Mouse (Mus musculus) liver, postnatal 0 days (tissue): ENCODE measurements around the gene Dnase1l3. TPM values are rescaled to one million over a fixed set of nuclear protein-coding genes. Genes with fewer than 3 reads are reported as not detected.

ENCODE experiments used
- ATAC-seq: fragments of 200-750 bp; cut with Nextera tagmentation; 2 replicates; pipeline ENCODE4 v1.8.0; 2017; ENCODE audit warnings: mild to moderate bottlenecking, moderate library complexity
- DNase-seq: peaks from one replicate; pipeline ENCODE4 v3.0.0-alpha.2; 2016
- H3K27ac ChIP-seq: fragments of 300-500 bp; sonication (generic); 2 replicates; pipeline ENCODE4 v1.5.1; 2014; ENCODE audit warnings: antibody characterized with exemption, moderate library complexity, mild to moderate bottlenecking, low read depth
- H3K27me3 ChIP-seq: fragments of 300-500 bp; sonication (generic); 2 replicates; pipeline ENCODE4 v1.6.1; 2014; ENCODE audit warnings: low read length, control low read depth, mixed read lengths; ENCODE audit not compliant: insufficient read depth
- H3K36me3 ChIP-seq: fragments of 300-500 bp; sonication (generic); replicated peaks from 2 replicates; pipeline ENCODE4 v1.6.1; 2014; ENCODE audit warnings: mild to moderate bottlenecking, control low read depth, low read length, moderate library complexity, mixed read lengths; ENCODE audit not compliant: insufficient read depth
- H3K4me1 ChIP-seq: fragments of 300-500 bp; sonication (generic); 2 replicates; pipeline ENCODE4 v1.6.1; 2014; ENCODE audit warnings: antibody characterized with exemption, mild to moderate bottlenecking, control low read depth; ENCODE audit not compliant: insufficient read depth
- H3K4me2 ChIP-seq: fragments of 300-500 bp; sonication (generic); 2 replicates; pipeline ENCODE4 v1.6.1; 2014; ENCODE audit warnings: low read depth, mild to moderate bottlenecking, low read length, moderate library complexity, mixed read lengths
- H3K4me3 ChIP-seq: fragments of 300-500 bp; sonication (generic); 2 replicates; pipeline ENCODE4 v1.5.1; 2014; ENCODE audit warnings: low read depth, low read length
- H3K9ac ChIP-seq: fragments of 300-500 bp; sonication (generic); replicated peaks from 2 replicates; pipeline ENCODE4 v1.6.1; 2014; ENCODE audit warnings: mild to moderate bottlenecking, moderate library complexity
- H3K9me3 ChIP-seq: fragments of 300-500 bp; sonication (generic); 2 replicates; pipeline ENCODE4 v1.6.1; 2016; ENCODE audit warnings: mild to moderate bottlenecking, control low read depth, low read length, mixed read lengths
- CTCF ChIP-seq: sonication (generic); IDR thresholded peaks from 2 replicates; pipeline ENCODE4 v1.5.1; 2016; ENCODE audit warnings: antibody characterized with exemption, low read depth
- EP300 ChIP-seq: IDR thresholded peaks from 2 replicates; pipeline ENCODE4 v1.6.1; 2016; ENCODE audit warnings: antibody characterized with exemption, low read depth, mild to moderate bottlenecking
- WGBS: fragments of 180-500 bp; shearing (Covaris S2); extraction: QIAGEN DNeasy Blood & Tissue Kit; methylation state at CpG from one replicate; pipeline ENCODE4 v1.1.7; 2014; ENCODE audit not compliant: insufficient replicate concordance; 5-methylcytosine and 5-hydroxymethylcytosine counted together
- polyA plus RNA-seq: library from polyadenylated mRNA; unstranded; fragments of >200 nt; fragmentation: Nextera tagmentation; extraction: Ambion mirVana; gene quantifications from 2 replicates; pipeline ENCODE4 v1.2.1, GENCODE M21; 2015

The Dnase1l3 gene
- polyA plus RNA-seq, 1 experiment from 2014 or later: 13.2 TPM

- H3K9ac ChIP-seq: no peak overlapping the region
- no peak overlapping the region for H3K4me3 ChIP-seq
- no peaks in the 10 kb centered on the region for H3K36me3 ChIP-seq
- DNase-seq (no peak), ATAC-seq (no peak)
- no peak overlapping the region for H3K4me2 ChIP-seq
- no peak for TF ChIP-seq EP300
- TF ChIP-seq CTCF: no peak
- WGBS: 66% methylated on average over 1 of the region's 1 CpGs
- no peak overlapping the region for H3K27ac ChIP-seq
- no peaks in the 10 kb centered on the region for H3K27me3 ChIP-seq
- no peaks in the 10 kb centered on the region for H3K4me1 ChIP-seq
- H3K9me3 ChIP-seq: no peaks in the 10 kb centered on the region
Observed at GRCm38 (mm10) chr14:8029752-8030151, 35.4 kb upstream of the Dnase1l3 start.

GRCm38 (mm10) chr14:8028086-8028485 is 33.7 kb upstream of the Dnase1l3 start:
- no peaks in the 10 kb centered on the region for H3K4me1 ChIP-seq
- H3K27ac ChIP-seq: no peak overlapping the region
- H3K9ac ChIP-seq: no peak overlapping the region
- no peak for TF ChIP-seq EP300
- TF ChIP-seq CTCF: no peak
- ATAC-seq (no peak), DNase-seq (no peak)
- H3K4me2 ChIP-seq: no peak overlapping the region
- WGBS: 83% methylated on average over 5 of the region's 5 CpGs
- no peaks in the 10 kb centered on the region for H3K36me3 ChIP-seq
- H3K4me3 ChIP-seq: no peak overlapping the region
- no peaks in the 10 kb centered on the region for H3K9me3 ChIP-seq
- H3K27me3 ChIP-seq: no peaks in the 10 kb centered on the region

GRCm38 (mm10) chr14:8026769-8027531 is 32.6 kb upstream of the Dnase1l3 start:
- 0 out of 2 replicates have a peak, but pooled peaks have one; percentile 15 for ATAC-seq
- no peaks in the 10 kb centered on the region for H3K4me1 ChIP-seq
- no peak overlapping the region for H3K9ac ChIP-seq
- no peaks in the 10 kb centered on the region for H3K27me3 ChIP-seq
- no peak overlapping the region for H3K27ac ChIP-seq
- H3K36me3 ChIP-seq: no peaks in the 10 kb centered on the region
- TF ChIP-seq CTCF (no peak), EP300 (peak; percentile 75)
- 67% methylated on average over 10 of the region's 10 CpGs for WGBS
- no peak overlapping the region for H3K4me3 ChIP-seq
- DNase-seq: no peak
- no peak overlapping the region for H3K4me2 ChIP-seq
- H3K9me3 ChIP-seq: no peaks in the 10 kb centered on the region

- no peaks in the 10 kb centered on the region for H3K4me1 ChIP-seq
- no peak overlapping the region for H3K27ac ChIP-seq
- no peak for TF ChIP-seq CTCF
- no peak for TF ChIP-seq EP300
- no peaks in the 10 kb centered on the region for H3K9me3 ChIP-seq
- no peak for DNase-seq
- no peak overlapping the region for H3K9ac ChIP-seq
- no peak overlapping the region for H3K4me3 ChIP-seq
- no peaks in the 10 kb centered on the region for H3K36me3 ChIP-seq
- H3K27me3 ChIP-seq: no peaks in the 10 kb centered on the region
- no peak for ATAC-seq
- WGBS: 89% methylated on average over 10 of the region's 10 CpGs
- no peak overlapping the region for H3K4me2 ChIP-seq
Observed at GRCm38 (mm10) chr14:8024936-8025335, 30.6 kb upstream of the Dnase1l3 start.

GRCm38 (mm10) chr14:8024469-8024868 is 30.1 kb upstream of the Dnase1l3 start:
- Histone ChIP-seq H3K4me1 (no peaks in the 10 kb centered on the region), H3K27me3 (no peaks in the 10 kb centered on the region), H3K4me3 (no peak overlapping the region), H3K9me3 (no peaks in the 10 kb centered on the region), H3K36me3 (no peaks in the 10 kb centered on the region), H3K27ac (no peak overlapping the region; the same call in 1 of the 2 replicates), H3K4me2 (no peak overlapping the region), H3K9ac (no peak overlapping the region)
- no peak for DNase-seq
- WGBS: 61% methylated on average over 6 of the region's 6 CpGs
- no peak for ATAC-seq
- no peak for TF ChIP-seq EP300
- TF ChIP-seq CTCF: no peak

- 81% methylated on average over 7 of the region's 7 CpGs for whole genome bisulfite sequencing
- H3K27me3 ChIP-seq: no peaks in the 10 kb centered on the region
- no peak overlapping the region for H3K4me2 ChIP-seq
- no peak overlapping the region for H3K4me3 ChIP-seq
- H3K9me3 ChIP-seq: no peaks in the 10 kb centered on the region
- ATAC-seq (no peak), DNase-seq (no peak)
- H3K27ac ChIP-seq: no peak overlapping the region
- no peak for TF ChIP-seq CTCF
- TF ChIP-seq EP300: no peak
- no peaks in the 10 kb centered on the region for H3K36me3 ChIP-seq
- peaks cover 8% of the 10 kb centered on the region; the same call in 1 of the 2 replicates for H3K4me1 ChIP-seq
- H3K9ac ChIP-seq: no peak overlapping the region
Observed at GRCm38 (mm10) chr14:8020546-8020945, 26.2 kb upstream of the Dnase1l3 start.
